Mouse (Mus musculus): ENCODE data around the gene Setd4.

GRCm38 (mm10) chr16:93578346-93579005 is 25.4 kb downstream of the Setd4 start:
- TF ChIP-seq CTCF (IDR thresholded peaks at IDR 0.05; ENCODE audit: borderline replicate concordance, control insufficient read depth, extremely low read depth, insufficient read depth, low read length, poor library complexity), result no peak
- no peak for TF ChIP-seq POLR2A (IDR thresholded peaks at IDR 0.05; ENCODE audit: control insufficient read depth, extremely low read depth, insufficient read depth, low read length, poor library complexity)
